Mouse (Mus musculus): ENCODE measurements around the gene Gm29049. TPM values are rescaled to one million over a fixed set of nuclear protein-coding genes. Genes with fewer than 3 reads are reported as not detected.
"Not testable (repeated sequence)": the region's sequence is repeated elsewhere in the genome, so short reads cannot be mapped to it uniquely, and the experiment has no call there.

Gm29049 gene
- polyA plus RNA-seq (2011; ENCODE audit: insufficient read depth, insufficient read length, low read depth, missing spikeins): not detected in 2 replicates

GRCm38 (mm10) chrY:7997068-7997467, at the start of gene Gm29049:
Gene Gm29049, minus strand, starts transcription at chrY:7997168.
- H3K9me3 ChIP-seq (replicated peaks; ENCODE audit: control insufficient read depth, insufficient read depth, low read length, poor library complexity, severe bottlenecking); H3K4me1 ChIP-seq (ENCODE audit: control insufficient read depth, insufficient read depth, low read length); H3K9ac ChIP-seq (ENCODE audit: low read depth, poor library complexity, severe bottlenecking); H3K4me3 ChIP-seq (ENCODE audit: low read depth, low read length); H3K27ac ChIP-seq (ENCODE audit: insufficient read depth, low read length); H3K27me3 ChIP-seq (ENCODE audit: control insufficient read depth, insufficient read depth, low read length, poor library complexity, severe bottlenecking); H3K36me3 ChIP-seq (ENCODE audit: control insufficient read depth, insufficient read depth, low read length, poor library complexity, severe bottlenecking): not testable (repeated sequence)

Other genes starting within 250 kb of the Gm29049 start
- not detected in 2 replicates for gene Gm20825, start 74.3 kb upstream of the Gm29049 start, polyA plus RNA-seq (2011; ENCODE audit: insufficient read depth, insufficient read length, low read depth, missing spikeins)